Mouse (Mus musculus) cerebellum, postnatal 14 days (tissue): ENCODE measurements around the gene Tapbp.
A peak's percentile ranks its signal among the peaks of the same experiment; 100 is the strongest.
"Not testable (repeated sequence)": the region's sequence is repeated elsewhere in the genome, so short reads cannot be mapped to it uniquely, and the experiment has no call there.

ENCODE experiments used
- DNase-seq, 2 experiments: peaks; one replicate each; pipeline ENCODE4 v3.0.0; 2021; ENCODE audit warnings: mixed read lengths in 2 of 2

Gene Tapbp

GRCm38 (mm10) chr17:33948090-33948904, 32.6 kb downstream of the Tapbp start:
- no peak for DNase-seq

GRCm38 (mm10) chr17:33948905-33949537, 33.3 kb downstream of the Tapbp start:
- DNase-seq, result no peak

- no peak for DNase-seq
Observed at GRCm38 (mm10) chr17:33950131-33950625, 34.5 kb downstream of the Tapbp start.

GRCm38 (mm10) chr17:33951021-33951946, 35.6 kb downstream of the Tapbp start, which contains the start of gene B3galt4:
Gene B3galt4 (minus strand): TSS chr17:33951488.
- peak; percentile 79 to 89 for DNase-seq

- not testable (repeated sequence) for DNase-seq
Observed at GRCm38 (mm10) chr17:33952015-33952414, 36.3 kb downstream of the Tapbp start.

- DNase-seq, result no peak
Observed at GRCm38 (mm10) chr17:33952879-33953278, 37.2 kb downstream of the Tapbp start.

- no peak for DNase-seq
Observed at GRCm38 (mm10) chr17:33953310-33953709, 37.6 kb downstream of the Tapbp start.

- DNase-seq, result peak in 1 of 2 experiments; percentile 50
Observed at GRCm38 (mm10) chr17:33953961-33954565, 38.4 kb downstream of the Tapbp start.

- DNase-seq, result no peak
Observed at GRCm38 (mm10) chr17:33954646-33955554, 39.2 kb downstream of the Tapbp start.

GRCm38 (mm10) chr17:33955555-33956214, 40.0 kb downstream of the Tapbp start, which contains the start of the genes Vps52 and Rps18:
Gene Vps52 (plus strand): TSS chr17:33955812.
Gene Rps18 (minus strand): TSS chr17:33956001.
- DNase-seq, result peak; percentile 97 to 98

GRCm38 (mm10) chr17:33956336-33956735, 40.6 kb downstream of the Tapbp start:
- no peak for DNase-seq

GRCm38 (mm10) chr17:33957493-33957892, 41.8 kb downstream of the Tapbp start:
- DNase-seq, result no peak

GRCm38 (mm10) chr17:33958451-33958850, 42.8 kb downstream of the Tapbp start:
- DNase-seq, result no peak

GRCm38 (mm10) chr17:33959135-33959534, 43.4 kb downstream of the Tapbp start:
- DNase-seq, result no peak

GRCm38 (mm10) chr17:33959948-33960347, 44.2 kb downstream of the Tapbp start:
- DNase-seq, result no peak

GRCm38 (mm10) chr17:33962876-33963275, 47.2 kb downstream of the Tapbp start:
- no peak for DNase-seq

GRCm38 (mm10) chr17:33965082-33965845, 49.6 kb downstream of the Tapbp start:
- DNase-seq, result no peak

GRCm38 (mm10) chr17:33965846-33966550, 50.3 kb downstream of the Tapbp start:
- no peak for DNase-seq

GRCm38 (mm10) chr17:33968489-33968888, 52.8 kb downstream of the Tapbp start:
- peak; percentile 87 to 89 for DNase-seq
